Mouse (Mus musculus) CH12.LX (cell line): ENCODE measurements around the gene Ciz1.

ENCODE experiments used
- CHD2 ChIP-seq: IDR thresholded peaks from 2 replicates; pipeline ENCODE4 v1.6.1; 2011; ENCODE audit warnings: low read length, improper control_type of control experiment
- CTCF ChIP-seq, 2 experiments: IDR thresholded peaks in 1 of 2; conservative IDR thresholded peaks in 1 of 2; 2 replicates each; pipeline ENCODE4 v1.5.1; 2011 to 2012; ENCODE audit warnings: low read depth in 2 of 2, low read length in 2 of 2, improper control_type of control experiment in 1 of 2, inconsistent platforms in 1 of 2, mild to moderate bottlenecking in 1 of 2, moderate library complexity in 1 of 2
- E2F4 ChIP-seq: IDR thresholded peaks from 2 replicates; pipeline ENCODE4 v1.6.1; 2011; ENCODE audit warnings: low read depth, low read length, improper control_type of control experiment; ENCODE audit not compliant: insufficient replicate concordance
- EP300 ChIP-seq: IDR thresholded peaks from 2 replicates; pipeline ENCODE4 v1.6.1; 2011; ENCODE audit warnings: low read length, improper control_type of control experiment
- IRF4 ChIP-seq: IDR thresholded peaks from 2 replicates; pipeline ENCODE4 v1.6.1; 2014; ENCODE audit warnings: low read depth, mild to moderate bottlenecking, inconsistent platforms, low read length, improper control_type of control experiment
- MXI1 ChIP-seq: IDR thresholded peaks from 2 replicates; pipeline ENCODE4 v1.6.1; 2011; ENCODE audit warnings: mild to moderate bottlenecking, low read depth, low read length, improper control_type of control experiment
- NELFE ChIP-seq: IDR thresholded peaks from 2 replicates; pipeline ENCODE4 v1.6.1; 2011; ENCODE audit warnings: low read depth, low read length, improper control_type of control experiment
- POLR2A ChIP-seq: IDR thresholded peaks from 2 replicates; pipeline ENCODE4 v1.6.1; 2011; ENCODE audit warnings: low read depth, mild to moderate bottlenecking, improper control_type of control experiment, low read length
- RAD21 ChIP-seq: IDR thresholded peaks from 2 replicates; pipeline ENCODE4 v1.6.1; 2011; ENCODE audit warnings: low read depth, mild to moderate bottlenecking, low read length, improper control_type of control experiment, moderate library complexity
- SIN3A ChIP-seq: IDR thresholded peaks from 2 replicates; pipeline ENCODE4 v1.6.1; 2012; ENCODE audit warnings: low read length, improper control_type of control experiment, inconsistent platforms
- TCF12 ChIP-seq: IDR thresholded peaks from 2 replicates; pipeline ENCODE4 v1.6.1; 2014; ENCODE audit warnings: low read depth, mild to moderate bottlenecking, inconsistent platforms, low read length, improper control_type of control experiment

- TF ChIP-seq MXI1, result no peak
- TF ChIP-seq CTCF (conservative IDR thresholded peaks at IDR 0.05 in 1 of 2, IDR thresholded peaks at IDR 0.05 in 1 of 2; ENCODE audit: low read depth in 2 of 2, low read length in 2 of 2), result no peak
- TF ChIP-seq NELFE, result no peak
- no peak for TF ChIP-seq EP300
- no peak for TF ChIP-seq POLR2A
- TF ChIP-seq E2F4, result no peak
- no peak for TF ChIP-seq TCF12
- TF ChIP-seq CHD2, result no peak
- TF ChIP-seq SIN3A, result no peak
- TF ChIP-seq RAD21, result no peak
- TF ChIP-seq IRF4, result no peak
Observed at GRCm38 (mm10) chr2:32420647-32421046, 68.5 kb downstream of the Ciz1 start.
